Mouse (Mus musculus) neutrophil, adult 5-6 weeks (primary cell): Measurements from ENCODE around the gene Glis2. TPM values are rescaled to one million over a fixed set of nuclear protein-coding genes. Genes with fewer than 3 reads are reported as not detected.

Source experiments
- ATAC-seq: fragments of 151-379, 151-347 bp; 2 replicates; pipeline ENCODE4 v1.8.0; 2017; ENCODE audit warnings: mild to moderate bottlenecking, moderate TSS enrichment; ENCODE audit not compliant: insufficient number of reproducible peaks, poor library complexity, low FRiP score, severe bottlenecking; ENCODE audit errors: extremely low read depth
- total RNA-seq: library from RNA; stranded (forward); fragments of 200-1000 nt; gene quantifications from 2 replicates; pipeline ENCODE4 v1.2.3, GENCODE M21; 2017

Glis2 gene
- total RNA-seq, 1 experiment from 2014 or later = not detected

DNA sequence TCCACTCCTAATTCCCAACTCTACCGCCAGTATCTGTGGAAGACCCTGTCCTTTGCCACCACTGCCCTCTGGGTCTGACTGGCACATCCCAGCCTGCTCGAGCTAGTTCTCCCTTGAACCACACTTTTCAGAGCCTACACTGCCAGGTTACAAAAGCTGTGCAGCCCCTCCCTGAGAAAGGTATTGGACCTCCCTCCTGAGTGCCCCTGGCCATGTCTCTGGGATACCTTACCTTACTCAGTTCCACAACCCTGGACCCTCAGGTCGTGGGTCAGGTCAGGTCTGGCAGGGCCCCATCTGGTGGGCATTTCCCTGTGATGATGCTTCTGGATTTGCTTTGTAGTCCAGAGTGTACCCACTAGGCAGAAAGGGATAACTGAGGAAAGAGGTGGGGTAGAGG is 5.1 kb downstream of the Glis2 start:
- no peak for ATAC-seq

DNA sequence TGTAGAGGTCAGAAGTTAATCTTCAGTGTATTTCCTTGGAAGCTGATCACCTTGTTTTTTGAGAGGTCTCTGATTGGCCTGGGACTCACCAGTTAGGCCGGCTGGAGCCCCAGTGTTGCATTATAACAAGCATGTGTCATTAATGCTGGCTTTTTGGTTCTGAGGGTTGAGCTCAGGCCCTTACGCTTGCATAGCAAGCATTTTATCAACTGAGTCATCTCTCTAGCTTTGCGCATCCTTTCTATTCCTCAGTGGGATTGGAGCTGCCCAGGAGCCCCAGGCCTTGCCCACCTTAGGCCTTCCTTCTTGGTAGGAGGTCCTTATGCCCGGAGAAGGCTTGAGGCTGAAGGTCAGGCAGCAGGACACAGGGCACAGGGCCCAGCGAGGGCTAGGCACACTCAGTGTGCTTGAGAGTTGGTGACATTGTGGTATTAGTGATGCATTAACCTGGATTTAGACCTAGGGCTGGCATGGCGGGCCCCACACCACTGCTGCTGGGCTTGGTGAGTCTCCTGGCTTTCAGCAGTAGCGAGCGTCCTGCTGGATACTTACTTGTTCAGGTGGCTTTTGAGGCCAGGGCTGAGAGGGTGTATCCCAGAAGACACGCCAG is 6.3 kb downstream of the Glis2 start:
- no peak for ATAC-seq

DNA sequence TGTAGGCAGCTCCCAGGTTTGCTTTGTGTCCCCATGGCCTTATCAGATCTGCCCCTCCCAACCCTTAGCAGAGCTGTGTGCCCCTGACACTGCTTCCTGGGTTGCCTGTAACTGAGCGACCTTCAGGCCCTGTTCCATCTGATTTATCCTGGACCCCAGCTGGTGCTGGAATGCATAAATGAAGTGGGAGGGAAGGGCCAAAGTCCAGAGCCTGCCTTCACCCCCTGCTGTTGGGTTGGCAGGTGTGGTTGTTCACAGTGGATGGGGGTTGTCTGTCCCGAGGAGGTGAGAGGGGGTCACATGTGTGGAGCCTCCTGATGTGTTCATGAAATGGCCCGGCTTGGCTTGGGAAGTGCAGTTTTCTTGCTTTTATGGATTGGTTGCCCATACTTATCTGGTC is 7.7 kb downstream of the Glis2 start:
- no peak for ATAC-seq

DNA sequence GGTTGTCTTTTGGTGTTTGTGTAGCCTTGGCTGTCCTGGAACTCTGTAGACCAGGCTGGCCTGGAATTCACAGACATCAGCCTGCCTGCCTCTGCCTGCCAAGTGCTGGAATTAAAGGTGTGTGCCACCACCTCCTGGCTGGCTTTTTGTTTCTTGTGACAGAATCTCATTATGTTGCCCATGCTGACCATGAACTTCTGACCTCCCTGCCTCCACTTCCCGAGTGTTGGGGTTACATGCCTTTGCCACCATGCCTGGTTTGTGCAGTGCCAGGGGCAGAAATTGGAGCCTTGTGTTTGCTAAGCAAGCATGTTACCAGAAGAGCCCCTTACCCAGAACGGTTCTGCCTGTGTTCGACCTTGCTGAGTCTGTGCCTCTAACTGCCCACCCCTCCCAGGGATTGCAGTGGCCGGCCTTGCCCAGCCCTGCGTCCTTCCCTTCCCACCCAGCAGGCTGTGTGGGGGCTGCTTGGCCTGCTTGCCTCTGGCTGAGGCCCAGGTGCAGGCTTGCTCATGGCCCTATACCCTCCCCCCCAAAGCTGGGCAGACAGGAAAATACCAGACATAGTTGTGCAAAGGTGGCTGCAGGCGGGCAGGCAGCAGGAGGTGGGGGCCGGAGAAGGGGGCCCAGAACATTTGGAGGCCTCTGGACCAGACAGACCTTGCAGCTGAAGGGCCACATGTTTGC is 8.4 kb downstream of the Glis2 start:
- ATAC-seq = no peak

DNA sequence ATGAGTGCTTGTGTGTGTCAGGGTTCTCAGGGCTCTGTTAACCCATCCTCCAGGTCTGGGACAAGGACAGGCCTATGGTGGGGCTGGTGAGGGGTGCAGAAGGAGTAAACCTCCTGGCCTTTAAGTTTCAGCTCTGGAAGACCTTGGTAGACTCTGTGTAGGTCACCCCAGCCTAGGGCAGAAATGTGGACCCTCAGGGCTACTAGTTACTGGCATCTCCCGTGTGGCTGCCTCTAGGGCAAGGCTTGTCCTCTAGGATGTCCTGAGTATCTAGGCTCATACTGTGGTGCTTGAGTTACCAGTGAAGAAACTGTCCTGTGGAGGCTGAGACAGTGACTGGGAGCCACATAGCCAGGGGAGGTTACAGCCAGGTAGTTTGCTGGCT is 8.9 kb downstream of the Glis2 start:
- ATAC-seq = no peak

DNA sequence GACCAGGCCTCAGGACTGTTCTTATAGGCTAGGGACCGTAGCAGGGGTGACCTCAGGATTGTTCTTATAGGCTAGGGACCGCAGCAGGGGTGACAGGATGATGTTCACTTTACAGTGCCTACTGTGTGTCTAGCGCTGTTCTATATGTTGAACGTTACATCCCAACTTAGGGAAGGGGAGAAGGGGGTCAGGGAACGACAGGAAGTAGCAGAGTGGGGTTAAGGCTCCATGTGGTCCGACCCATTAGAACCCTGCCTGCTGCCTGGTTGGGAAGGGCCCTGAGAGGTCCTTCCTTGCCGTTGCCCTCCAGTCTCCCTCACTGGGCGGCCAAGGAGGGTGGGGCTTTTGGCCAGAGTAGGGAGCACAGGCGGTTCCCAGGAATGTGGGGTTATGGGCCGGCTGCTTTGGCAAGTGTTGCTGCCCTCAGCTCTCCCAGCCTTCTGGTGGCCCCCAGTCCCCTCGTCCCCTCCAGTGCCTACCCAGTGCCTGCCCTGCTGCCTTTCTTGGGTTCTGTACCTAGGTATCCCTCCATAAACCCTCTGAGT is 9.9 kb downstream of the Glis2 start:
- ATAC-seq = no peak

DNA sequence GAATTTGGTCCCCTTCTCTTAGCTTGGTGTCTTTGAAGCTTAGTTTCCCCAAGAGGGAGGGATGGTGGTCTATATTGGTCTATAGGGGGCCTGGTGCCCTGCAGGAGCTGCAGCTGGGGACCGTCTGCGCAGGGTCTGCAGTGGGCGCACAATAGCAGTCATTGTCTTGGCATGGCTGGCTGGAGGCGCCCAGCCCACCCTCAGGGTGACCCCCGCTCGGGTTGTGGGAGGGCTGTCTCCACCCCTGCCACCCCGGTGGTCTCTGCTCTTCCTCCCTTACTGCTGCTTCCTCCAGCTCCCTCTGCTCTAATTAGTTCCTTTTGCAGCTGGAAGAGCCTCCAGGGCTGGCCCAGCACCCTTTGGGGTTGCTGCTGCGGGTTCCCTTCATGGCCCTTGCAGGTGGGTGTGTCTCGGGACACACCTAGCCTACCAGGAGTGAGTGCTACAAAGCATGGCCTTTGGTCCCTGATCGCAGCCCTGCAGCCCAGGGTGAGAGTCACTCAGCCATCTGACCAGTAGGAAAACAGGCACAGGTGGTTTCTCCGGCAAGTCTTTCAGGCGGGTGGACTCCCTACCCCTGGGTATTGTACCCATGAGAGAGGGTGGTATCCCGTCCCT is 11.1 kb downstream of the Glis2 start:
- ATAC-seq = no peak

DNA sequence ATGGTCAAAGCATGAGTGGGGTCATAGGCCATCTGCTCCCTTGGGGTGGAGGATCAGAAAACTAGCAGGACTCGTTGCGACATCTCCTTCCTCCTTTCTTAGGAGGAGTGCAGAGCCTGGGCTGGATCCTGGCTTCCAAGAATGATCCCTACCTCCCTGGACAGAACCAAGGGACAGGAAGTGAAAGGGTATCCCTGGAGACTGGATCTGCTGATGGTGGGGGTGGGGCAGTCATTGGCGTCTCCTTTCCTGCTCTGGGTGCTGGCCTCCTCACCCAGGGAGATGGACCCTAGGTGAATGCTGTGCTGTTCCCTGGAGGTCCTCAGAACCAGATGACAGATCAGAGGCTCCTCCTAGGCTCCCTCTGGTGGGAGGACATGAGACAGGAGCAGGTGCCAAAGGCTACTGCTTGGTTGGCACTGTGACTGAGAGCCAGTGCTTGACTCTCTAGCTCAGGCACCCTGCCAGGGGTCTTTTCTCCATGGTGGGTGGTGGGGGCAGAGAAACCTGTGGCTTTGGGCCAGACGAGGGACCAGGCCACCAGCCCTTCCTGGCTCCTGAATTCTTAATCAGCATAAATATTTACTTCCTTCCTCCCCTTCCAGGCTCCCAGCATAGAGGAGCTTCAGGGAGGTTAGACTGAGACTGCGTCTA is 12.0 kb downstream of the Glis2 start:
- no peak for ATAC-seq

DNA sequence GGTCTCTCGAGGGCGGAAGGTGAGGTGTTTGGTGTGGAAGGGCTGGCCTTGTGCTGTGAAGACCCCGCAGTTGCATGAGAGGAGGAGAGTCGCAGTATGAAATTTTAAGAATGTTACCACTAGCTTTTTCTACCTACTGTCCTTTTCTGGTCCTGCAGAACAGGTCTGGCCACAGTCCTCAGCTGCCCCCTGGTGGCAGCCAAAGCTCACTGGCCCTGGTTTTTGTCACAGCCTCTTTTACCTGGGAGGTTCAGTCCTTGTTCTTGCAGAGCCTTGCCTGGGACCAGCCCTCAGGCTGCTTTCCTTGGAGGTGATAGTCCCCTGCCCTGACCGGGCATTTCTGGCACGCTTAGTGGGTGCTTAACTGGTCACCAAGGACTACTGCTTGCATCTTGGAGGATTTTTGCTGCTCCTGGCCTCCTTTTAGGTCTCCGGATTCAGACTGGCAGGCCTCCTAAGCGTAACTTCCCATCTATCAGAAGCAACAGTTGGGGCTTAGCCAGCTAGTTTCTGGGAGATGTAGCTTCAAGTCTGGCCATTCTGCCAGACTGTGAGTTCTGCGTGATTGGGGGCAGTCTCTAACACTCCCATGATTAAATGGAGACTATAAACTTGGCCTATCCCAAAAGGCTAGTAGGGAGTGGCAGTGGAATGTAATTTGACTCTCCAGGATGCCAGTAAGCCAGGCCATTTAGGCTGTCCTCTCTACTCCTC is 13.5 kb downstream of the Glis2 start:
- ATAC-seq = peak; percentile 65

DNA sequence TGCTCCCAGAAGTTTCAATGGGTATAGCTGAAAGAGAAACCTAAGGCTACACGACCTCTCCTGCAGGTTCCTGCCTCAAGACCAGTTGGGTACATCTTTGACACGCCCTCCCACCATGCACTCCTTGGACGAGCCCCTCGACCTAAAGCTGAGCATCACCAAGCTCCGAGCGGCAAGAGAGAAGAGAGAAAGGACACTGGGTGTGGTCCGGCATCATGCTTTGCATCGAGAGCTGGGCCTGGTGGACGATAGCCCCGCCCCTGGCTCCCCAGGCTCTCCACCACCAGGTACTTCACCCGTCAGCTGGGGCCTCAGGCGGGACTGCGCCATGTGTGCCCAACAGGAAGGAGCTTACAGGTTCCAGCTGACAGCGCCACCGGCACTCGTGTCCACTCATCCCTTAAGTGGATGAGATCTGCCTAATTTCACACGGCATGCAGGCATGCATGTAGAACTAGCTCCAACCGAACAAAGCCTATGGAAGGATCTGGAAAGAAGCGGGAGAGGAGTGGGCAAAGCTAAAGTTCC is 14.1 kb downstream of the Glis2 start:
- no peak for ATAC-seq

DNA sequence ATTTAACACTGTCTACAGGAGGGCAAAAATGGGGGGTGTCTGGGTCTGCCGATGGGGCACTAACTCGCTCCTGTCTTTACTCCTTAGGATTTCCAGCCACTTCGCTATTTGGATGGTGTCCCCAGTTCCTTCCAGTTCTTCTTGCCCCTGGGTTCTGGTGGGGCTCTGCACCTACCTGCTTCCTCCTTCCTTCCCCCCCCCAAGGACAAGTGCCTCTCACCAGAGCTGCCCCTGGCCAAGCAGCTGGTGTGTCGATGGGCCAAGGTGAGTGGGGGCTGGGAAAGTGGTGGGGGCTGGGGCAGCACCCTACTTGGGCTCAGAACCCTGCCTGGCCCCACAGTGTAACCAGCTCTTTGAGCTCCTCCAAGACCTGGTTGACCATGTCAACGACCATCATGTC is 16.7 kb downstream of the Glis2 start:
- ATAC-seq = no peak

DNA sequence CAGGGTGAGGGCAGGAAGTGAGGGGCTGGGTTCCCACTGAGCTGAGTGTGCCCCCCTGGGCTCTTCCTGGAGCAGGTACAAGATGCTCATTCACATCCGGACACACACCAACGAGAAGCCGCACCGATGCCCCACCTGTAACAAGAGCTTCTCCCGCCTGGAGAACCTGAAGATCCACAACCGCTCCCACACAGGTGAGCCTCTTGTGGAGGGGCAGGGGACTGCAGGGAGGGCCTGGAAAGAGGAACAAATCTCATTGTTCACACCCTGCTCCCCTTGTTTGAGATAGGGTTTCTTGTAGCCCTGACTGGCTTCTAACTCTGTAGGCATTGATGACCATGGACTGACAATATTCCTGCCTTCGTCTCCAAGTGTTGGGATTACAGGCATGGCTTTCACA is 17.2 kb downstream of the Glis2 start:
- ATAC-seq = no peak

DNA sequence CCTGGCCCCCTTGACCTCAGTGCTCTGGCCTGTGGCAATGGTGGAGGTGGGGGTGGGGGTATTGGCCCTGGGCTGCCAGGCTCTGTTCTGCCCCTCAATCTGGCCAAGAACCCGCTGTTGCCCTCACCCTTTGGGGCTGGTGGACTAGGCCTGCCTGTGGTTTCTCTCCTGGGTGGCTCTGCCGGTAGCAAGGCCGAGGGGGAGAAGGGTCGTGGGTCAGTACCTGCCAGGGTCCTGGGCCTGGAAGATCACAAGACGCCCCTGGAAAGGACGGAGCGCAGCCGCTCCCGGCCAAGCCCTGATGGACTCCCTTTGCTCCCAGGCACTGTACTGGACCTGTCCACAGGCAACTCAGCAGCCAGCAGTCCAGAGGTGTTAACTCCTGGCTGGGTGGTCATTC is 19.2 kb downstream of the Glis2 start:
- ATAC-seq = 0 out of 2 replicates have a peak, but pooled peaks have one; percentile 5

DNA sequence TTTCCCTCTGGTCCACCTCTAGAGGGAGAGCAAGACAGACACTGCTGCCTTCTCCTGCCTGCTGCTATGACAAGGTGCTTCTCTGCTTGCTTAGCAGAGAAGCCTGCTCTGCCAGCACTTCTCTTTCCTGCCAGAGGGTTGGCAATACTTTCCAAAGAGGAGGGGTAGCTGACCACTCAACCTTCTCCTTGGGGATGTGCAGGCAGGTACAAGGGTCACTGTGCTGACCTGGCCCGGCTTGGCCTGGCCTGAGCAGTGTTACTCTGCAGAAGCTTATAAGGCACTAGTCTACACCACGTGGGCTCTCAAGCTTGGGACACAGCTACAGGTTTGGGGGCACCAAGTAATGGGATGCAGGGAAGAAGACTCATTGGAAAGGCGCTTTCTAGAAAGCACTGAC is 20.1 kb downstream of the Glis2 start:
- ATAC-seq = no peak

DNA sequence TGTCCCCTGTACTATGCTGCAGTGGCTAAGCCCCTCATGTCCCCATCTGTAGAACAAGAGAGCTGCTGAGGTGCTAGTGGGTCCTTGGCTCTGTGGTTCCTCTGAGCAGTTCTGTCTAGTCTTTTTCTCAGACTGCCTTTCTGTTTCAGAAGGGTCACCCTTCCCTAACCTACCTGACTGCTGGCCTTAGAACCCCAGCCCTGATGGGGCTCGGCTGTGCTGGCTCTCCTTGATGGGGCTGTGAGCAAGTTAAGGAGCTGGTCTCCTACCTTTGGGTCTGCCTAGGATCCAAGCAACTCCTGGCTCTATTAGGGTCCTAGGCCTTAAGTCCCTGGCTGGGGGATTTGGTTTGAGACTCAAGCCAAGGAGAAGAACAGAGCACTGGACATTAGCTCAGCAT is 20.8 kb downstream of the Glis2 start:
- ATAC-seq = no peak

DNA sequence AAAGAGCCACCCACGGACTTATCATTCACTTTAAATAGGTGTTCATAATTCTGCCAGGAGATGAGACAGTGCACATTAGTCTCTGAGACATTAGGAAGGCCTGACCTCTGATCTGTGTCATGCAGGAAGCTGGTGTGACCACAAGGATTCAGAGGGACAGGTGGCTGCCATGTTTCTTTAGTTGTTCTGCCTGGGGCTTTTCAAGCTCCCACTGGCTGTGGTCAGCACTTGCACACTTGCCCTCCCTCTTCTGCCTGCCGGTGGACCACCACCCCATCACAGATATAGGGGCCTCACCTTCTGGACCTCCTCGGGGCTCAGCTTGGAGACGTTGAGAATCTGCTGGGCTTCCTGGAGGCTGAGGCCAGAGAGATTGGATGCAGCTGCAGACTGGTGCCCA is 22.3 kb downstream of the Glis2 start:
- no peak for ATAC-seq

DNA sequence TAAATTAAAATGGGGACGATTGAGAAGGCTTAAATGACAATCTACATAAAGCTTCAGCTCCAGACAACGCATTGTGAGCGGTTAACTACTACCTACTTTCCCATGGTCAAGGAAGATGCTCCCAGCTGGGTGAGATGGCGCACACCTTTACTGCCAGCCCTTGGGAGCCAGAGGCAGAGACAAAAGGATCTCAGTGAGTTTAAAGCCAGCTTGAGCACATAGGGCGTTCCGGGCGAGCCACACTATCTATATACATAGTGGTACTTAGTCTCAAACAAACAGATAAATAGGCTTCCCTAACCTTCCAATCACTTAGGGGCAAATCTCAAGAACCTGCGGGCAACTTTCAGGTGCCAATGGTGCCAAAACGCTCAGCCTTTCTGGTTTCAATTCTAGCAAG is 29.6 kb downstream of the Glis2 start:
- no peak for ATAC-seq

DNA sequence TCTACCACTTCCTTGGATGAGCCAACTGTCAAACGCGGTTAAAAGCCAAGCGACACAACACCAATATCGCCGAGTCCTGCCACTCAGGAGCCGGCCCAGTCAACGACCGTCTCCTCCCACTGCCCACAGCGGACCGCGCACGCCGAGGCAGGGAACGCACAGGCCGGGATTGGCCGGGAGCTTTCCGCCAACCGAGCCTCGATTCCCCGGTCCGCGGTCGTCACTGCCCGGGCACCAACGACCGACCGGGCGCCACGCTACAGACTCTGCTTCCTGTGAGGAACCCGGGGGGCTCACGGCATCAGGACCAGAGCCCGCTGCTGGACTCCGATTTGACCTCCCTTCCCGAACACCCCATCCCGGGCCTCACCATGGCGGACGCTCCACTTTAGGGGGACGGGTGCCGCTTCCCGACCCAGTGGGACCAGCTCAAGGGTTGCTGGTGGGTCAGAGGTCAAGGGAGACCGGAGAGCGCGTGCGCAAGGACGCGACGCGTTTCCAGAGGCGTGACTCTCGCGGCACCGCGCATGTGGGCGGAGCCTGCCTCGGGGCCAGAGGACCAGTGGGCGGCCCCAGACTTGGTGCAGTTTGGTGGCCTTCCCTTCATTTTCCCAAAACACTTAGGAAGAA is 30.1 kb downstream of the Glis2 start, which contains the start of gene Pam16:
Gene Pam16, minus strand, starts transcription at position 508 of the 630 bp plus-strand sequence.
- ATAC-seq = peak; percentile 79
